Mouse (Mus musculus) CH12.LX (cell line): ENCODE data around the gene Mmp9. TPM values are rescaled to one million over a fixed set of nuclear protein-coding genes. Genes with fewer than 3 reads are reported as not detected.
A peak's percentile ranks its signal among the peaks of the same experiment; 100 is the strongest.

ENCODE experiments used
- DNase-seq: peaks from one replicate; pipeline ENCODE4 v3.0.0-alpha.2; 2013; ENCODE audit errors: extremely low read depth
- H3K27ac ChIP-seq: 2 replicates; pipeline ENCODE4 v1.5.1; 2012; ENCODE audit warnings: low read depth, mild to moderate bottlenecking, control low read depth, moderate library complexity; ENCODE audit not compliant: insufficient read depth
- H3K27me3 ChIP-seq: replicated peaks from 2 replicates; pipeline ENCODE3; 2012; ENCODE audit warnings: inconsistent platforms
- H3K36me3 ChIP-seq, 2 experiments: replicated peaks in 1 of 2; 2 replicates each; pipeline versions ENCODE3 to v1.6.1; 2012; ENCODE audit warnings: inconsistent platforms in 1 of 2, low read length in 1 of 2, mild to moderate bottlenecking in 1 of 2, mixed read lengths in 1 of 2, moderate library complexity in 1 of 2; ENCODE audit not compliant: control insufficient read depth in 1 of 2, insufficient read depth in 1 of 2
- H3K4me1 ChIP-seq, 2 experiments: 2 replicates each; pipeline ENCODE4 v1.6.1; 2012; ENCODE audit warnings: inconsistent platforms in 1 of 2, moderate library complexity in 1 of 2; ENCODE audit not compliant: insufficient read depth in 2 of 2, control insufficient read depth in 1 of 2
- H3K4me2 ChIP-seq: 2 replicates; pipeline ENCODE4 v1.6.1; 2012; ENCODE audit warnings: low read depth, mild to moderate bottlenecking, control low read depth; ENCODE audit not compliant: poor library complexity, insufficient read depth, severe bottlenecking
- H3K4me3 ChIP-seq, 3 experiments: fragments of 150-350 bp in 1 of 3; sonication (generic) in 1 of 3; replicated peaks in 1 of 3; 2 replicates each; pipeline versions ENCODE3 to v1.5.1; 2011 to 2012; ENCODE audit warnings: low read depth in 2 of 3, low read length in 2 of 3, mild to moderate bottlenecking in 2 of 3, moderate library complexity in 2 of 3, control low read depth in 1 of 3, improper control_type of control experiment in 1 of 3, inconsistent platforms in 1 of 3, mixed read lengths in 1 of 3; ENCODE audit not compliant: poor library complexity in 1 of 3
- H3K79me2 ChIP-seq: replicated peaks from 2 replicates; pipeline ENCODE4 v1.6.1; 2012; ENCODE audit warnings: mild to moderate bottlenecking, moderate library complexity; ENCODE audit not compliant: control insufficient read depth, poor library complexity, insufficient read depth, severe bottlenecking; ENCODE audit errors: extremely low read depth
- H3K9ac ChIP-seq: 2 replicates; pipeline ENCODE4 v1.6.1; 2012; ENCODE audit warnings: low read depth, mild to moderate bottlenecking, control low read depth, moderate library complexity; ENCODE audit not compliant: insufficient read depth
- H3K9me3 ChIP-seq: replicated peaks from 2 replicates; pipeline ENCODE3; 2012; ENCODE audit warnings: low read length, inconsistent platforms, mixed read lengths
- BHLHE40 ChIP-seq: IDR thresholded peaks from 2 replicates; pipeline ENCODE4 v1.6.1; 2011; ENCODE audit warnings: mild to moderate bottlenecking, low read depth, low read length, improper control_type of control experiment
- CHD1 ChIP-seq: IDR thresholded peaks from 2 replicates; pipeline ENCODE4 v1.6.1; 2012; ENCODE audit warnings: low read depth, low read length, improper control_type of control experiment, inconsistent platforms
- ELF1 ChIP-seq: IDR thresholded peaks from 2 replicates; pipeline ENCODE4 v1.6.1; 2014; ENCODE audit warnings: low read depth, mild to moderate bottlenecking, inconsistent platforms, low read length, improper control_type of control experiment
- ETS1 ChIP-seq: conservative IDR thresholded peaks from 2 replicates; pipeline ENCODE4 v1.6.1; 2012; ENCODE audit warnings: low read depth, mild to moderate bottlenecking, inconsistent platforms, low read length, improper control_type of control experiment, moderate library complexity
- GABPA ChIP-seq: IDR thresholded peaks from 2 replicates; pipeline ENCODE4 v1.6.1; 2012; ENCODE audit warnings: low read depth, low read length, improper control_type of control experiment, inconsistent platforms; ENCODE audit not compliant: insufficient replicate concordance
- IRF4 ChIP-seq: IDR thresholded peaks from 2 replicates; pipeline ENCODE4 v1.6.1; 2014; ENCODE audit warnings: low read depth, mild to moderate bottlenecking, inconsistent platforms, low read length, improper control_type of control experiment
- JUND ChIP-seq: conservative IDR thresholded peaks from 2 replicates; pipeline ENCODE4 v1.6.1; 2011; ENCODE audit warnings: low read depth, low read length, improper control_type of control experiment
- KAT2A ChIP-seq: IDR thresholded peaks from 2 replicates; pipeline ENCODE4 v1.6.1; 2012; ENCODE audit warnings: low read length, improper control_type of control experiment, inconsistent platforms; ENCODE audit not compliant: insufficient replicate concordance
- MAFK ChIP-seq: IDR thresholded peaks from 2 replicates; pipeline ENCODE4 v1.6.1; 2011; ENCODE audit warnings: low read length, improper control_type of control experiment; ENCODE audit not compliant: insufficient replicate concordance
- MAX ChIP-seq: IDR thresholded peaks from 2 replicates; pipeline ENCODE4 v1.6.1; 2011; ENCODE audit warnings: low read length, improper control_type of control experiment
- MEF2A ChIP-seq: IDR thresholded peaks from 2 replicates; pipeline ENCODE4 v1.6.1; 2014; ENCODE audit warnings: low read depth, mild to moderate bottlenecking, inconsistent platforms, low read length, improper control_type of control experiment, borderline replicate concordance
- MXI1 ChIP-seq: IDR thresholded peaks from 2 replicates; pipeline ENCODE4 v1.6.1; 2011; ENCODE audit warnings: mild to moderate bottlenecking, low read depth, low read length, improper control_type of control experiment
- MYC ChIP-seq: IDR thresholded peaks from 2 replicates; pipeline ENCODE4 v1.6.1; 2011; ENCODE audit warnings: low read depth, mild to moderate bottlenecking, improper control_type of control experiment, low read length
- NRF1 ChIP-seq: IDR thresholded peaks from 2 replicates; pipeline ENCODE4 v1.6.1; 2014; ENCODE audit warnings: low read depth, mild to moderate bottlenecking, inconsistent platforms, low read length, improper control_type of control experiment, moderate library complexity
- RAD21 ChIP-seq: IDR thresholded peaks from 2 replicates; pipeline ENCODE4 v1.6.1; 2011; ENCODE audit warnings: low read depth, mild to moderate bottlenecking, low read length, improper control_type of control experiment, moderate library complexity
- TCF12 ChIP-seq: IDR thresholded peaks from 2 replicates; pipeline ENCODE4 v1.6.1; 2014; ENCODE audit warnings: low read depth, mild to moderate bottlenecking, inconsistent platforms, low read length, improper control_type of control experiment
- USF1 ChIP-seq: IDR thresholded peaks from 2 replicates; pipeline ENCODE4 v1.6.1; 2014; ENCODE audit warnings: low read depth, mild to moderate bottlenecking, inconsistent platforms, low read length, improper control_type of control experiment
- ZC3H11A ChIP-seq: IDR thresholded peaks from 2 replicates; pipeline ENCODE4 v1.6.1; 2012; ENCODE audit warnings: low read depth, mild to moderate bottlenecking, inconsistent platforms, low read length, improper control_type of control experiment
- ZKSCAN1 ChIP-seq: IDR thresholded peaks from 2 replicates; pipeline ENCODE4 v1.6.1; 2012; ENCODE audit warnings: low read depth, inconsistent platforms, low read length, improper control_type of control experiment, borderline replicate concordance
- dilution Hi-C: fragments of 300-500 bp; cut with MboI; formaldehyde crosslinking; loops from 2 replicates; pipeline ENCODE4 v1.14.3; 2020; ENCODE audit warnings: low sequenced_read_pairs; ENCODE audit not compliant: extremely low pct_unique_long_range_greater_than_20kb, extremely low pct_ligation_motif_present
- in situ Hi-C: fragments of 300-500 bp; cut with MboI; formaldehyde crosslinking; loops from 3 replicates; pipeline ENCODE4 v1.14.3; 2019; ENCODE audit warnings: low sequenced_read_pairs, low pct_ligation_motif_present, low pct_unique_long_range_greater_than_20kb, mixed read lengths
- polyA plus RNA-seq: library from polyadenylated mRNA; unstranded; fragments of >175 nt; gene quantifications from 2 replicates; pipeline ENCODE4 v1.2.1, GENCODE M21; 2012; ENCODE audit warnings: low read depth; ENCODE audit not compliant: insufficient read length
- total RNA-seq, 2 experiments: library from RNA; depleted of rRNA; stranded (reverse); fragments of 300-350 nt in 1 of 2; fragments of >200 nt in 1 of 2; gene quantifications; 2 replicates each; pipeline ENCODE4 v1.2.3; 2012 to 2014

Gene Mmp9
- total and polyA plus RNA-seq, 3 experiments, result not detected

DNA sequence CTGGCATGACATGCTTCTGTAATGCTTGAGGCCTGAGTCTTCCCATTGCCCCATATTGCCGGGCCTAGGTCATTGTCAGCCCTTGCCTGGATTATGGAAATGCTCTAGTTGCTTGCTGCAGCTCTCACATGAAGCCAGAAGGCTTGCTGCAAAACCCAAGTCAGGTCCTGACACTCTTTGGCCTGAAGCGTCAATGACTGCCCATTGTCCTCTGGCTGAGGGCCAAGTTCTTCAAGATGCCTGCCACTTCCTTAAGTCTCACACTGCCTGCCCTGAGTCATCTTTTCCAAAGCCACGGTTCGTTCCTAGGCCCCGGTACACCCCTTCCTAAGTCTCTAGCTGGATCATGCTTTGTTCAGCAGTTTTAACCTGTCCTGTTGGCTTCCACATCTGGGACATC lies 32.1 kb downstream of the Mmp9 start:
- no peak overlapping the region for H3K9ac ChIP-seq
- no peak overlapping the region for H3K4me2 ChIP-seq
- in situ Hi-C loops, result no loop called here
- H3K9me3 ChIP-seq, result peaks cover 10% of the 10 kb centered on the region
- dilution Hi-C loops, result no loop called here
- H3K4me3 ChIP-seq, result no peak overlapping the region
- peaks cover 67% of the 10 kb centered on the region for H3K27me3 ChIP-seq
- no peaks in the 10 kb centered on the region for H3K36me3 ChIP-seq
- no peak overlapping the region for H3K27ac ChIP-seq
- H3K4me1 ChIP-seq, result peaks cover 3 to 6% of the 10 kb centered on the region in 2 experiments; a peak in 2 of 4 replicates
- TF ChIP-seq RAD21 (no peak), NRF1 (no peak), CHD1 (no peak), KAT2A (no peak), ELF1 (no peak), JUND (peak; percentile 31; the same call in 1 of the 2 replicates)
- no peak for DNase-seq
- H3K79me2 ChIP-seq, result no peaks in the 10 kb centered on the region

DNA sequence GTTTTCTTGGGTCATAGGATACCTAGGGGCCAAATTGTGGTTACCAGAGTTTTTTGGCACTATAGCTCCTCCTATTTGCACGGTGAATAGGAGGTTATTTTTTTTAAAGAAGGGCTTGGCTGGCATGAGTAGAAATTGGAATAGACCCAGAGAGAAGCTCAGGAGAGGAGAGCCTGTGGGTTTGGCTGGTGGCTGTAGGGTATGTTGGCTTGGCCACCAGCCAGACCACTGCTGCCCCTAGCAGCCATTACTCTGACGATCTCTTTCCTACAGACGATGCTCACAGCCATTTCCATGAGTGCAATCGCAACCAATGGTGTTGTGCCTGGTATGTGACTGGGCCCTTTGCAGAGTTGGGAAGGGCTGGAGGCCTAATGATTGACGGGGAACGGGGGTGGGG lies 35.0 kb downstream of the Mmp9 start:
- no peaks in the 10 kb centered on the region for H3K79me2 ChIP-seq
- no peak overlapping the region for H3K27ac ChIP-seq
- no peak overlapping the region for H3K4me2 ChIP-seq
- no peaks in the 10 kb centered on the region for H3K36me3 ChIP-seq
- in situ Hi-C loops, result no loop called here
- peaks cover 73% of the 10 kb centered on the region for H3K27me3 ChIP-seq
- H3K9ac ChIP-seq, result no peak overlapping the region
- no peak for DNase-seq
- no peak overlapping the region for H3K4me3 ChIP-seq
- TF ChIP-seq ZC3H11A, result no peak
- TF ChIP-seq IRF4, result no peak
- no peak for TF ChIP-seq TCF12
- TF ChIP-seq MEF2A, result no peak
- no peak for TF ChIP-seq RAD21
- no peak for TF ChIP-seq JUND
- no peak for TF ChIP-seq MAX
- no peak for TF ChIP-seq MYC
- TF ChIP-seq ETS1, result no peak
- no peak for TF ChIP-seq KAT2A
- TF ChIP-seq GABPA, result no peak
- TF ChIP-seq MAFK, result no peak
- no peak for TF ChIP-seq ZKSCAN1
- TF ChIP-seq CHD1, result no peak
- no peak for TF ChIP-seq MXI1
- no peak for TF ChIP-seq BHLHE40
- TF ChIP-seq USF1, result no peak
- H3K9me3 ChIP-seq, result peaks cover 4% of the 10 kb centered on the region
- dilution Hi-C loops, result no loop called here
- H3K4me1 ChIP-seq, result peaks cover 6% of the 10 kb centered on the region in 2 experiments
